Mouse (Mus musculus) cerebellum, adult 2 months (tissue): ENCODE measurements around the gene Snx12. TPM values are rescaled to one million over a fixed set of nuclear protein-coding genes. Genes with fewer than 3 reads are reported as not detected.

ENCODE experiments used
- DNase-seq, 2 experiments: peaks; one replicate each; pipeline ENCODE4 v3.0.0; 2021
- H3K27ac ChIP-seq: fragments of 200-500 bp; 2 replicates; pipeline ENCODE4 v1.5.1; 2012; ENCODE audit warnings: low read length, control low read depth, inconsistent platforms; ENCODE audit not compliant: insufficient read depth
- H3K27me3 ChIP-seq: fragments of 200-500 bp; 2 replicates; pipeline ENCODE4 v1.6.1; 2012; ENCODE audit warnings: inconsistent platforms, mild to moderate bottlenecking, low read length, moderate library complexity; ENCODE audit not compliant: control insufficient read depth, insufficient read depth
- H3K4me1 ChIP-seq: fragments of 200-500 bp; 2 replicates; pipeline ENCODE4 v1.6.1; 2011; ENCODE audit warnings: low read length; ENCODE audit not compliant: control insufficient read depth, insufficient read depth
- H3K4me3 ChIP-seq: fragments of 200-500 bp; replicated peaks from 2 replicates; pipeline ENCODE3; 2011; ENCODE audit warnings: mild to moderate bottlenecking, low read depth, low read length, control low read depth; ENCODE audit not compliant: insufficient read depth
- CTCF ChIP-seq: fragments of 200-500 bp; IDR thresholded peaks from 2 replicates; pipeline ENCODE4 v1.5.1; 2011; ENCODE audit warnings: low read depth, mild to moderate bottlenecking, control low read depth, low read length, moderate library complexity, borderline replicate concordance; ENCODE audit not compliant: insufficient read depth
- POLR2A ChIP-seq: fragments of 200-500 bp; IDR thresholded peaks from 2 replicates; pipeline ENCODE4 v1.6.1; 2011; ENCODE audit warnings: low read length, control low read depth, borderline replicate concordance; ENCODE audit not compliant: insufficient read depth
- WGBS: fragments of 180-500 bp; shearing (Covaris S2); methylation state at CpG from one replicate; pipeline ENCODE4 v1.1.7; 2018; 5-methylcytosine and 5-hydroxymethylcytosine counted together
- polyA plus RNA-seq: library from polyadenylated mRNA; depleted of rRNA; stranded (reverse); fragments of >200 nt; gene quantifications from 2 replicates; pipeline ENCODE4 v1.2.3, GENCODE M21; 2012; rRNA removed

Gene Snx12
- polyA plus RNA-seq = 37.2 and 39.4 TPM in 2 replicates

DNA sequence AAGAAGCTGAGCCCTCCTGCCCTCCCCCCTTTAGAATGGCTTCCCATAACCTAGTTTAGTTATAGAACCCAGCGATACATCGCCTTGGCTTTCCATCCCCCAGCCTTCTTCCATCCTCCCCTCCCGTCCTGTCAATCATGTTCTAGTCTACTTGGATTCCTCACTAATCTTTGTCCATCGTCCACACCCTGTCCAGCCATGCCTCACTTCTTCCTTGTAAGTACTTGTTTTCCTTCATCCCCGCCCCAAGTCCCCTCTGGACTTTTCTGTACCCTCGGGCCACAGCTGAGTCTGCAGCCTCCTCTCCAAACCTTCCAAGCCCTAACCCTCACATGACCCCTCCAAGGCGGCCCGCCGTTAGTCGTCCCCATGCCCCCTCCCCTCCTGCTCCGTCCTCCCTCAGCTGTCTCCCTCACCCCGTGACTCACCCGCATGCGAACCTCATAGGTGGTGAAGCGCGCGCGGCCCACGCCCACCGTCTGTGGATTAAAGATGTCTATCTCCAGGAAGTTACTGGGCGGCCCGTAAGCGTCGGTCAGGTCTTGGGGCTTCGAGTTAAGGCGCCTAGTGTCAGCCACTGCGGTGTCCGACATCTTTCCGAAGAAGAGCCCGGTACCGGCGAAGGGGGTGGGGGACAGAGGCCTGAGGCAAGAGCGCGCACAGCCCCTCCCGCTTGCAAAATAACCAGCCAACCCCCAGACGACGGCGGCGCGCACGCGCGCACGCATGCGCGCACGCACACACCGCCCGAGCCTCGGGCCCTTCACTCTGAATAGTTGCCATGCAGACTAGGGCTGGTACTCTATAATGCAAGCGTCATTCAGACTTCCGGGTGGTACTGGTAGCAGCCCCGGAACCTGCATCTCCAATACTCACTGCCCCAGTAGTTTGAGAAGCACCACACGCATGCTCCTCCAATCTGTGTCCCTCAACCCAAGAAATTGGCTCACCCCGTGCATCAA lies at the start of gene Snx12:
Snx12 (minus strand) TSS at position 730 of the 962 bp plus-strand sequence.
- WGBS = 6% methylated on average over 55 of the region's 55 CpGs
- H3K4me1 ChIP-seq = no peaks in the 10 kb centered on the region
- H3K4me3 ChIP-seq = peak within 1 kb of the TSS; percentile 73
- TF ChIP-seq POLR2A (peak; percentile 64; the same call in 1 of the 2 replicates), CTCF (no peak)
- H3K27me3 ChIP-seq = no peaks in the 10 kb centered on the region
- peak within 1 kb of the TSS; percentile 65 for H3K27ac ChIP-seq
- peak; percentile 92 to 93 for DNase-seq

DNA sequence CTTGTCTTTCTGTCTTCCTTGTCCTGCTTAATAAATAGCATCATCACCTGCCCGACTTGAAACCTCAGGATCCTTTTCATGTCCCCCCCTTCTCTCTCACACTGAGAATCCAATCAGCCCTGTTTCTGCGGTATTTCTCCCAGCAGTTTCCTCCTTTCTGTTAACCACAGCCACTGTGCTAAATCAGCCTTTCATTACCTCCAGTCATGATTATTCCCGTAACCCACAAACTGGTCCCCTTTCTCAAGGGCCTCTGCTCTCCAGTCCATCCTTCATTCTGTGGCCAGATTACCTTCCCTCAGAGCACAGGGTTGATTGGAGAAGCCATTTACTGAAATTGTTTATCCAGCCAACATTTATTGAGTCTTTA lies 46.4 kb upstream of the Snx12 start, which contains the start of gene Gm20489:
Gm20489 (minus strand) TSS at position 269 of the 370 bp plus-strand sequence.
- Histone ChIP-seq H3K4me3 (no peak within 1 kb of the TSS), H3K27me3 (no peaks in the 10 kb centered on the region), H3K4me1 (no peaks in the 10 kb centered on the region), H3K27ac (no peak within 1 kb of the TSS)
- 69% methylated on average over 3 of the region's 3 CpGs for WGBS
- TF ChIP-seq POLR2A (no peak), CTCF (no peak)
- no peak for DNase-seq

DNA sequence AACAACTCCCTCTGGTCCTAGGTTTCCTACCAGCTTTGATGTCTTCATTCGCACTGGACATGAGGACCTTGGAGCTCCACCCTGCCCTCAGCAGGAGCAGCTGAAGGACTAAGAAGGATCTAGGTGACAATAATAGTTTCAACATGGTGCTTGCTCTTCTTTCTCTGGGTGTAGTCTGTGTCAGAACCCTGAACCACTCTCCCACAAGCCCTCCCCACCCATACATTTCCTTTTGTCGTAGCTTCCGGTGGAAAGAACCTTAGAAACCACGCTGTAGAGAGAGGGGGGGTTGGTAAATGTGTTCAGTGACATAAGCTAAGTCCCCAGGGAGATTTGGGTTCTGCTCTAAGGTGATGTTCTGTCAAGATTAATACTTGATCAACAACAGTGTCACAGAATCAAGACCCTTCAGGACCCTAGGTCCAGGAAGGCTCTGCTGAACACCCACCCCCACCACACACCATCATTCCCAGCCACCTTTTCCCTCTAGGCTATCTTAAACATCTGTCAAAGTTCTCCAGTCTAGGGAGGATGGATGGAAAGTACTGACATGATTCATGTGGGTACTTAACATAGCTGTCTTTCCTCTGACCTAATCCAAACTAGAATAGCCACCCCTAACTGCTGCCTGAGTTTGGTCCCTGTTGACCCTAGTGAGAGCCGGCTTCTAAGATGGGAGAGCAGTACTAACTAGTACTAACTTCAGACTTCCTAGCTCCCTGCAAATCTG lies 45.8 kb upstream of the Snx12 start, which contains the start of gene Il2rg:
Il2rg (minus strand) TSS at position 231 of the 730 bp plus-strand sequence.
- Histone ChIP-seq H3K4me3 (no peak within 1 kb of the TSS), H3K4me1 (no peaks in the 10 kb centered on the region), H3K27me3 (no peaks in the 10 kb centered on the region), H3K27ac (no peak within 1 kb of the TSS)
- TF ChIP-seq POLR2A (no peak), CTCF (no peak)
- WGBS = 76% methylated on average over 5 of the region's 5 CpGs
- DNase-seq = no peak

DNA sequence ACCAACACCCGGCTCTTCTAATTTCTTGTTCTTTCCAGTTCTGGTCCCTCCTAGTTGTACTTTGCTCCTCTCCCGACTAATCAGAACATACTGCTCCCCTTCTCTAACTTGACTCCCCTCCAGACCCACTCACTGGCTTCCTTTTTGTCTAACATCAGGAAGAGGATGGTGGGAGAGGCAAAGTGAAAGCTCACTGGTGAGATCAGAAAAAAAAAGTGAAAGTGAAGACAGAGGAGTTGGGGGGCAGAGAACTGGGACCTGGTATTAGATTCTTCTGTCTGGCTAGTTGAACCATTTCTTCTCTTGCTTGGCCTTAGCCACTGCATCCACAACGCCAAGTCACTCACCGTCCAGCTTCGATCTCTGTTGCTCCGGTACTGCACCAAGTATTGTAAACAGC lies 44.3 kb upstream of the Snx12 start:
- TF ChIP-seq CTCF = no peak
- no peak for TF ChIP-seq POLR2A
- no peaks in the 10 kb centered on the region for H3K27me3 ChIP-seq
- no peak for DNase-seq
- H3K4me1 ChIP-seq = no peaks in the 10 kb centered on the region
- H3K4me3 ChIP-seq = no peak overlapping the region
- no peak overlapping the region for H3K27ac ChIP-seq
- 89% methylated on average over 6 of the region's 6 CpGs for WGBS

DNA sequence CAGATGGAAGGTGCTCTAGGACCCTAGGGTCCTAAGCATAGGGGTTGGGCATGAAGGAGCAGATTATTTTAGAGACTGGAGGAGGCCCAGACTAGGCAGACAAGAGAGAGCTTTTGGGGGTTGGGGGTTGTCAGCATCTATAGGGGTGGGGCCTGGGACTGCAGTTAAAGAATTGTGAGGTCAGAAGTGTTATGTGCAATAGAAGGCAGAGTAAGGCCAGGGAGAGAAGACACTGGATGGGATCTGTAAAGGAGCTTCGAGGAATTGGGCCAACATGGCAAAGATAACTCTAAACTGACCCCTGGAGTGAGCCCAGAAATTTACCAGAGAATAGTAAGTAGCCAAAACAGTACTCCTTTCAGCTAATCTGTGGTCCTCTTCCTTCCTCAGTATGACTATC lies 41.5 kb upstream of the Snx12 start, which contains the start of gene Gm614:
Gm614 (minus strand) TSS at position 101 of the 400 bp plus-strand sequence.
- DNase-seq = no peak
- WGBS = 88% methylated on average over 1 of the region's 1 CpGs
- Histone ChIP-seq H3K4me3 (no peak within 1 kb of the TSS), H3K4me1 (no peaks in the 10 kb centered on the region), H3K27ac (no peak within 1 kb of the TSS), H3K27me3 (no peaks in the 10 kb centered on the region)
- TF ChIP-seq POLR2A = no peak
- no peak for TF ChIP-seq CTCF

DNA sequence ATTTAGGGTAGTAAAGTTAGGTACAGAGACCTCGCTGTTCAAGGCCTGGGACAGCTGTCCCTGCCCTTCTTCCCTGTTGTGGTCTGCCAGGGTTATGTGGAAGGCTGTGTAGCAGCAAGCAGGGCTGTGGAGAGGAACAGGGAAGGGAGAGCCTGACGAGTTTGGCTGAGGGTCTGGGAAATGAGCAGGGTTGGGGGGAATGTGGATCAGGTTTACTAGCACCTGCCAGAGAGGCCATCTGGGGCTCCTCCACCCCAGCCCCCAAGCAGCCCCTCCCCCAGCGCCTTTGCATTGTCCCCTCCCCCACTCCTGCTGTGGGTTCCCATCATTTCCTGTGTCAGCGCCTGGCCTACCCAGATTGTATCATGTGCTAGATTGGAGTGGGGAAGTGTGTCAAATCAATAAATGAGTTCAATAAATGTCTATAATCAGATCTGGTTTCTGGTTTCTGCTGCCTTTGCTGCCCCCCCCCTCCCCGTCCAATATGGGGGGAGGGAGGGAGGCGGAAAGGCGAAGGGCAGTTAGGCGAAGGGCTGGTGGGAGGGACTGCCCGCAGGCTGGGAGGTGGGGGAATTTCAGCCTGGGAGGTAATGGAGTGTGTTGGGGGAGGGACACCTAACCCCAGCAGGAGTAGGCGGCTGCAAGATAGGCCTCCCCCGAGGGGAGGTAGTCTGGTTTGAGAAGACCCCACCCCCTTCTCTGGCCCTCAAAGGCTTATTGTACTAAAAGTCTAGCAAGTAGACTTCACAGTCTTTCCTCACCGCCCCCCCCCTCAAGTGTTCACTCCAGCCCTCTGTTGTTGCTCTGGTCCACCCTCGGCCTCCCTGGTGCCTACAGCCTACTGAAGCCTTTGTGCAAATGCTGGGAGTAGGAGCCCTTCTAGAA lies 38.3 kb upstream of the Snx12 start:
- no peaks in the 10 kb centered on the region for H3K4me1 ChIP-seq
- WGBS = 38% methylated on average over 12 of the region's 13 CpGs
- H3K4me3 ChIP-seq = no peak overlapping the region
- no peak for DNase-seq
- no peak overlapping the region for H3K27ac ChIP-seq
- no peaks in the 10 kb centered on the region for H3K27me3 ChIP-seq
- no peak for TF ChIP-seq CTCF
- no peak for TF ChIP-seq POLR2A

DNA sequence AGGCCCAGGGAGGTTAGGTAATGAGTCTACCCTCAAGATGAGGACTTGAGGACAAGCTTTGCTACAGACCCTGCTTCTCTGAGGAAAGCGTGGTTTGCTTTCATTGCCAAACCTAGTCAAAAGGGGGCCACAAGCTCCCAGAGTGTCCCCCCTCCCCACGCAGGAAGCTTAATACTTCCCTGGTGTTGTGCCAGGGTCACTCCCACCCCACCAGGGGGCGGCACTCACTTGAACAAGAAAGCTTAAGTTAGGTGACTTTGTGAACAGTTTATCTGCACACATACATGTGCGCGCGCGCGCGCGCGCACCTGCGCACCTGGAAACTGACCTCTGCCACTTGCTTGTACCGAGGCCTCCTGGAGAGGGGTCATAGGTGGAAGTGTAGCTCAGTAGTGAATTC lies 34.2 kb upstream of the Snx12 start:
- no peak for TF ChIP-seq POLR2A
- no peak; the same call in 1 of the 2 replicates for TF ChIP-seq CTCF
- 90% methylated on average over 13 of the region's 13 CpGs for WGBS
- peak in 1 of 2 experiments; percentile 8 for DNase-seq
- Histone ChIP-seq H3K4me3 (no peak overlapping the region), H3K27ac (no peak overlapping the region), H3K4me1 (no peaks in the 10 kb centered on the region), H3K27me3 (no peaks in the 10 kb centered on the region)
